Mouse (Mus musculus) megakaryocyte, embryonic 14.5 days (primary cell): Measurements from ENCODE around the gene Exosc1.

Experiments
- FLI1 ChIP-seq: IDR thresholded peaks from 2 replicates; pipeline ENCODE4 v1.6.1; 2012; ENCODE audit warnings: low read length, inconsistent platforms, mixed read lengths
- GATA1 ChIP-seq: IDR thresholded peaks from 3 replicates; pipeline ENCODE4 v1.6.1; 2012; ENCODE audit warnings: mixed read lengths, low read length, inconsistent platforms, borderline replicate concordance

DNA sequence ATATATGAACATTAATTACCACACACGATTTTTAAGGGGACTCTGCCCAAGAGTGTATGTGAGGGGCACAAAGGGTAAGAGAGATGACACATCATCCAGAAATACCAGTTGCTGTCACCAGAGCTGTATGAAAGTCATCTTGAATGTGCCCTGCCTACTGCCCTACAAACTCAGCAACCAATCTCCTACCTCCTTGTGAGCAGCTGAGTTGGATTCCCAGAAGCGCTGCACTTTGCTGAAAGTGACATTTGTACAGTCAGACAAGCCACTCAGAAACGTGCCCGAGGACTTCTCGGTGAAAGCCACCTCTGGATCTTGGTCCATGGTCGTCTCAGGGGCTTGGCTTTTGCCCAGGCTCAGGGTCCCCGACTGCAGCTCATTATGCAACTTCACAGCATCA is 38.3 kb downstream of the Exosc1 start:
- TF ChIP-seq GATA1 (no peak), FLI1 (no peak)
